Mouse (Mus musculus) right cerebral cortex, postnatal 4 days (tissue): ENCODE data around the gene Dpp4.

Experiments used
- DNase-seq: peaks from one replicate; pipeline ENCODE4 v3.0.0-alpha.2; 2022

Gene Dpp4

DNA sequence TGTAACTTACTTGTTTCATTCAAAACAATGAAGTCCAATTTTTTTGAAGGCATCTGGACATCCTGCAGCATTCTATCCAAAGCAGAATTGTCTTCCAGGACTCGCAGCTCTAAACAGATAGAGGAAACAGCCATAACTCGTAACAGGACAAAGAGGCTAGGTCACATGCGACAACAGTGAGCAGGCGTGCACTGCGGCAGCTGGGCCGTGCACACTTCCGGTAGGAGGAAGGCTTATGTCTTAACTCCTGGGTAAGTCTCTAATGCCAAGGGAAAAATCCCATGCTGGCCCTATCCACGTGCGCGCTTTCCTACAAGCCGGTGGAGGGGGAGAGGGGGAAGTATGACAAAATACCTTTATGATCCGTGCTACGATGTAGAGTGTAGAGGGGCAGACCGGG, 55.4 kb downstream of the Dpp4 start:
- no peak for DNase-seq

DNA sequence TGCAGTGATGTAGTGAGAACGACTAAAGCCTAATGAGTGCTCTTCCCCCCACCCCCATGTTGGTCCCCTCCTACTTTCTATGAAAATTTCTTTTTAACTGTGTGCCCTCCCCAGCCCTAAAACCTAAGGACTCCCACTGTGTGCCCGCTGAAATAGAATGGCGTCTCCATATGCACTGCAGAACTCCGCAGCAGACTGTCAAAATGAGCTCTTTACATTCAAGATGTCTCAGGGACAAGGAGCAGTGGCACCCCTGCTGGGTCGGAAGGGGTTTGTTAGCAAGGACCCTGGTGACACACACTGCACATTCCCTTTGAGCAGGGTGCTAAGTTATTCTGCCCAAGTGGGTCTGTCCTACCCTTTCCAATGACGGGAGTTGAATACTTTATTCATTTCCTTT, 56.3 kb downstream of the Dpp4 start:
- DNase-seq: no peak

DNA sequence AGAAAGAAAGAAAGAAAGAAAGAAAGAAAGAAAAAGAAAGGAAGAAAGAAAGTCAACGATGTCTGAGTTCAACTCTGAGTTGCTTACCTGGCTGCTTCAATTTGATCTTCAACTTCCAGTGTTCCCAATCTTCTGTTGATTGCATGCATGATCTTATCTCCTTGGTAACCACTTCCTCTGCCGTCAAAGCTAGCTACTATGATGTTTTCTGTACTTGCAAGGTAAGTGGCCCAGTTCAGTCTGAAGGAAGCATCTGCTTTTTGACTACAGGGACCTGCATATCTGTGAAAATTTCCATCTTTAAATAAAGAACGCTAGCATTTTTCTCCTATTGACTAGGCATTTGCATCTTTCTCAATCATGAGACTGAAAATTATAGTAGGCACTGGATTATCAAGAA, 60.0 kb downstream of the Dpp4 start:
- no peak for DNase-seq

DNA sequence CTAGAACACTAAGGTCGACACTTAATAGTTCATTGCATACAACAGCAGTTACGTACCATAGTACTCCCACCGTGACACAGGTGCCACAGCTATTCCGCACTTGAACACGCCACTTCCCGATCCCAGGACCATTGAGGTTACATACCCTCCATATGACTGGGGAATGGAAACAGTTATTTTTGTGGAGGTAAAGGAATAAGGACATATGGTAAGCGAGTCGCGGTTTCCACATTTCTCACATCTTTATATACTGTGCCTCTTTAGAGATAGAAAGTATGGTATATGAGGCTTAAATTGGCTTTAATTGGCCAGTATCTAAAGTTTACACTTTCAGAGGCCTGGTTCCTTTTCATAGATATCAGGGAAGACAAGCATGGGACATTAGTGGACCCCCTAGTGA, 64.3 kb downstream of the Dpp4 start:
- no peak for DNase-seq

DNA sequence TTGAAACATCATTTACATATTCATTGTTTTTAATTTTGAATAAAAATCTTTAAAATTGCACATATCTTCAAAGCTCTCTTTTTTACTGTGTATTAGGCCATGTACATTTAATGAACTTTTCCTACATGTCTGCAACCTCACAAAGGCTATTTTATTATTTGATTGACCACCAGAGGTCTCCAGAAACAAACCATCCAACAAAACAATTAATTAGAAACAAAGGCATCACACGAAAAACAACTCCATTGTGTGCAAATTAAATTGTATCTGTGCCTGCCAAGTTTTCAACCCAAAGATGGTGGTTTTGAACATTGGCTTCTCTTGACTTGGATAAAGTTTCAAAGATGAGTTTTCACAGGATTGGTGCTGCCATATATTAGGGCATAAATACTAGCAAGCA, 65.3 kb downstream of the Dpp4 start:
- no peak for DNase-seq

DNA sequence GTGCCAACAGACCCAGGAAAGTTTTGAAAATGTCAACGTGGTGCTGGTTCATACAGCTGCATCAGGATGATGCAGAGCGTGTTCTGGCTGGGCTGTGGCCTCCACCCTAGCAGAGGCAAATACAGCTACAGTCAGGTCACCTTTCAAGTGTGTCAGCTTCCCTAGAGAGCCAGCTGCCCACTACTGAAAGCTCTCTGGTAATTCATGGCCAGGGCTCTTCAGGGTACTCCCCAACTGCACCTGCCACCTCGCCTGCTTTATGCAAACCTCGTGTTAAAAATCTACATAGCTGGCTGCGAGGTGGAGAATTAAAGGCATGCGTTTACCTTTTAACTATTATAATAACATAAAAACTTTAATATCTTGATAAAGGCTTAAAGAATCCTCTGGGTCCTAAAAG, 67.7 kb downstream of the Dpp4 start:
- no peak for DNase-seq

DNA sequence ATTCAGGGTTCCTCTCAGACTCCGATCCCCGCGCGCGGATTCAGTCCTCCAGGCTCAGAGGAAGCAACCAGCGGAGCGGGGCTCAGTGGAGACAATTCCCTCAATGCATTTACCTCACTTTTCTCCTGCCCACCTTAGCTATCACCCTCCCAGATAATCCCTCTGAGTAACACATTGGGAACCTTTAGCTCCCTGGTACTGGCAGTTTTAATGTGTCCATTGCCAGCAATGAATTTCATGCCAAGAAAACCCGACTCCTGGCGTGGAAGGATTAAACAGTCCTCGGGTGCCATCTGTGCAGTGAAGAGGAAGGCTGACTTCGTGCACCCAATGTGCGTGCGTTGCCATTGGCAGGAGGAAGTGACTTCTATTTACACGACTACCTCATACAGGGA, 70.3 kb downstream of the Dpp4 start:
- DNase-seq: peak; percentile 53

DNA sequence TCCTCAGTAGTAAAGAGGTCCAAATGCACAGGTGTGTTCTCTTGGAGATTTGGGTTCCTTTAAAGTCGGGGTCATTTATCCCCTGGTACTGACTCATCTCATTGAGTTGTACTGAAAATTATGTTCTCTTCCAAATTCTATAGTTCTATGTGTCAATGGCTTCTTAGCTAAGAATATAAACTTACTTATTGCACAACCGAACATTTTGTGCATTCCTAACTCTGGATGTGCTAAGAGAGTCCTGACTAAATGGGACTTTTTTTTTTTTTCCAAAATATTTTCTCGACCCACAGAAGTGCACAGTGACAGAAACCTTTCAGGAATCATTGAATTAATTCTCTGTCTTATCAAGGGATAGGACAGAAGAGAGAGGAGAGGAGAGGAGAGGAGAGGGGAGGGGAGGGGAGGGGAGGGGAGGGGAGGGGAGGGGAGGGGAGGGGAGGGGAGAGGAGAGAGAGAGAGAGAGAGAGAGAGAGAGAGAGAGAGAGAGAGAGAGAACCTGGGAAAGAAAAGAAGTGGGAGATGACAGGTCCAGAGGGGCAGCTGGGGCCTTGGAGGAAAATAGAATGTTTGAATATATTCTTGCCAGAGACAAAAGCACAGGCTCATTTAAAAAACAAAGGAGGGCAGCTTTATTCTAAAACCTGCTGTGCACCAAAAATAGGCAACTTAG, 70.8 kb downstream of the Dpp4 start:
- DNase-seq: no peak

DNA sequence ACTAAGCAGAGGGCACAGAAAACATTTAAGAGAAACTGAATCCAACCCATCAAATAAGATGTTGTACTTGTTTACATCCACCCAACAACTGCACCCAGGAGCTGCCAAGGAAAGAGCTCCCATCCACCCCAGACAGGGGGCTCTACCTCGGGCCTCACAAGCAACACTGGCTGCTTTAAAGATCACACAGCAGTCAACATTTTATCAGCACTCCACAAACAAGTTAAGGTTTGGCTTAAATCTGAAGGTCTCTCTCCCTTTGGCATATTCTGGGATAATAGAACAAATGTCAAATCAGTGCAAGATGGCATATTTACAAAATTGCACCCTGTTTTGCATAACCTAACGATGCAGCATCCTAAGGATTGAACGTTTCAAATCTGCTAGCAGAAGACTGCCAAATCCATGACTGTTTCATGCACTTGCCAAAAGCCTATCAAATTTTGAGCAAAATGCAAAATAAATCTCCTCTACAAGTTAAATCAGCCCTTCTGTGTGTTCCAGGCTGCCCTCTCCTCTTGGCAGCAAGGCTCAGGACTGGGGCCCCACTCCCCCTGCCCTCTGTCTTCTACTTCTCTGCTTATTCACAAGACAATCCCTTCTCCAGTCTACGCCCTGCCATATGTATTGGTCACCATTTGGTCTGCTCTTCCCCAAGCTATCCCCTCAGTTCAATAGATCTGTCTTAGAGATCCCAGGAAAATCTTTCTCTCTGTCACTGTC, 72.6 kb downstream of the Dpp4 start:
- no peak for DNase-seq

DNA sequence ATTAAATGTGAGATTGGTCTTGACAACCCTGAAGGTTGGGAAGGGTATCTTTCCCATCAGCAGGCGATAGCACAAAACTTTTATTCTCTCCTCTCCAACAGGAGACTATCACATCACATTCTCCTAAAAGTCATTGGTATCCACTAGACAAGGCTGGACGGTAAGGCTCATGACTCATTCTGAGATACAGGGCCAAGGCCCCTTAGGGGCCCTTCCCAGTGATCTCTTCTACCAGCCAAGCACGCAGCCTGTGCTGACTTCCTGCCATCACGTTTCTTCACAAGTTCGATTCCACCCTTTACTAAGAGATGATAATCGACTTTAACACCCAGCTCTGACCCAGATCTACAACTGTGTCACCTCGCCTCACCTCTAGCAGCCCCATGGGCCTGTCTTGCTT, 74.9 kb downstream of the Dpp4 start:
- no peak for DNase-seq

DNA sequence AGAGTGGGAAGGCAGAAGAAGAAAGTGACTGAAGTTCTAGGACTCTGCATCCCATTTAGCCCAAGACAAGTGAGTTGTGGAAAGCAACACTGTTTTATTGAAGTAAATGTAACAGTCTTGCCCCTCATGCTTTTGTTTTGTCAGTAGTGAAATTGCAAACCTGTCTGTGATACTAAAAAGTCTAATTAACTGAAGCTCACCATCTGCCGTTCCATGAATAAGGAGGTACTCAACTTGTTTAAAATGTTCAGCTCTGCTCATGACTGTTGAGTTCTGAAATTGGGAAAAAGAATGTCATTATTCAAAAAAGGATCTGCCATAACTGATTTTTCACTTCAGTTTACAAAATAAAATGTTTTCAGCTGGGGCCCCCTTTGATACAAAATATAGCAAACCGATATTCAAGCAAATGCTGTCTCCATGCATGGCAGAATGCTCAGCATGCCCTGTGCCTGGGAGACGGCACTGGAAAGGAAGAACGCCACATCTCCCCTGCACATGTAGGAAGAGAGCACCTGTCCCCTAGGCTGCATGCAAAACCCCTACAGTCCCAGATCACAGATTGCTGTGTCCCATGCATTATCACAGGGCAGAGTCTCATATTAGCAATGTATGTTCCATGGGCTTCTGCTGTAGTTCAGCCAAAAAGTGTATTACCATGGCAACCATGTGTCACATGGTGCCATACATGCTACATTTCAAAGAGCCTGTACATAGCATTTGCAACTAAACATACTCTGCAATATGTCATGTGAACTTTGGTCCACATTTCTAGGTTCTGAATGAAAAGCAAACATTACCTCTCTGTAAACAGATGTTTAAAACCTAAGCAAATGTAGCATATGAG, 77.4 kb downstream of the Dpp4 start:
- DNase-seq: no peak

DNA sequence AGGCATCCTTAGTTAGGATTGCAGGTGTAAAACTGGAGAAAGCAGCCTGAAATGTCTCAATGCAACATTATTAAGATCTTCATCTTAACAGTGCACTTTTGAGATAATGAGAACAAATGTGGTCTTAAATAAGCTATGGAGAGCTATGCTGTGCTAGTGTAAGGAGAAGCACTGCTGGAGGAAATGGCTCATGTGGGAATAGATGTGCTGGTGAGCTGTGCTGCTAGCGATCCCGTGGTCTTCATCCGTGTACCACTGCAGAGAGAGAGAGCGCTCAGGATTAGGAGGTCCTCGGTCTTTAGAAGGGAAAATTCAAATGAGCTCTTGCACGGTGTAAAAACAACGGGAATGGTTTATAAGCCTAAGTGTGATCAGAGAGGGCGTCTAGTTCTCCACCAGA, 79.6 kb downstream of the Dpp4 start:
- DNase-seq: no peak

DNA sequence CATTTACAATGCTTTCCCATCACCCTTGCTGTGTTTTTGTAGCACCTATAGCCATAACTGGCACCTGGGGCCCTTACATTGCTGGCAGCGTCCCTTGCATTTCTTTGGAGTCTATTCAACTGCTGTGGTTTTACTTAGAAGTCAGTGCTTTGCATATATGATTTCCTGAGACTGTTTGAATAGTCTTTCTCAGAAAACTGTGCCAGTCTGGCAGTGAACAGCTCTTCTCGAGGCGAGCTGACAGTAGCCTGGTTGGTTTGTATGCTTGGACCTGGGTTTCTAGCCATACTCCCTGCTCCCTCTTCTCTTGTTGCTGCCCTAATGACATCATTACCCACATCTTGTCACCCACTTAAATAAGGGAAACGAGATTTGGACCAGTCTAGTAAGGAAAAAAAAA, 80.1 kb downstream of the Dpp4 start:
- DNase-seq: no peak

DNA sequence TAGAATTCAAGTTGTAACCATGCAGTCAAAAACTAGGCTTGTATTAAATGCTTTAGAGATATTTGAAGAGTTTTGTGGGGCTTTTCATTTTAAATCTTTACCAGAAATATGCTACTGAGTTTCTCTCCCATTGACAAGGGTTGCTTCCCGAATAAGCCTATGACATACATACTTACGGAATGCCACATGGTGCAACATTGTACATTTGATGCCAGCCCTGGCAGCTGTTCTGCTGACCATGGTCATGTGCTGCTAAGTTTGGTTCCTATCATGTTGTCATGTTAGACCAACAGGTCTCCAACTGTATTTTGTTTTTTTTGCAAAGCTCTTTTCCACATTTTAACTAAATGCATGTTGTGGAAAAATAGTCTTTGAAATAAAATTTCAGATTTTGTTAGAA, 86.6 kb downstream of the Dpp4 start:
- DNase-seq: no peak

DNA sequence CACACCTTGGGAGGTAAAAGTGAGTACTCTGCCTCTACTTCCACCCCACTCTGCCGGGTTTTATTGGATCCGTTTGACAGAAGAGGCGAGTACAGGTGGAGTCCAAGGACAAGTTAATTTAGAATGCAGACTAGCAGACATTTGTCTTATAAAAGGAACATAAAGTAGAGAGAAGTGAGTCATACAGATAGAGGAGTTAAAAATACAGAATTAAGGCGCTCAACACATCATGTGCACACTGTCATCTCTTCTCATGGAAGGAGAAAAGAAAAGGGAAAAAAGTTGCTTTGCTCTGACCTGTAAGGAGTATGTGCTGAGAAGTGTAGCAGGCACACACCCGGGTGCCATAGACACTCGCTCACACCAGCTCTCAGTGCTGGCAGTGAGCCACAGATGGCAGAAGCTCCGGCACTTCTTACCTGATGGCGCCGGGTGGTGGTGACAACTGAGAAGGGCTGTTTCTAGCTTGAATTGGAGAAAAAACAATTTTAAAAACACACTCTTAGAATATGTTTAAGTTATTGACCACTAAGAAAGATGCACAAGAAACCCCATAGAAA, 88.9 kb downstream of the Dpp4 start:
- DNase-seq: no peak

DNA sequence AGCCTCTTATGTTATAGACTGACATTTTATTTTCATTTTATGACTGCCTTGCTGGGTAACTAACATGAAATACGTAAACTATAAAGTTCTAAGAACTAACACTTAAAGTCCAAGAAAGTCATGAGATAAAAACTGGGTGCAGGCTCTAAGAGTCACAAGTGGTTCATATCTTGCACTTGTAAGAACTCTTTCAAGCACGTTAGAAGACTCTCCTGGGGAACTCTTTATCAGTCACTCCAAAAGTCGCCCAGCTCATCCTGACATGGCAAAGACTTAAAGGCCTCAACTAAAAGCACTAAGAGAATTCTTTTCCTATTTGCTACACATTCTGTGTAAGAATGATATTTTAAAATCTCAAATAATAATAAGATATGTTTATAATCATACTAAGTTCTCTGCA, 92.5 kb downstream of the Dpp4 start:
- DNase-seq: no peak

DNA sequence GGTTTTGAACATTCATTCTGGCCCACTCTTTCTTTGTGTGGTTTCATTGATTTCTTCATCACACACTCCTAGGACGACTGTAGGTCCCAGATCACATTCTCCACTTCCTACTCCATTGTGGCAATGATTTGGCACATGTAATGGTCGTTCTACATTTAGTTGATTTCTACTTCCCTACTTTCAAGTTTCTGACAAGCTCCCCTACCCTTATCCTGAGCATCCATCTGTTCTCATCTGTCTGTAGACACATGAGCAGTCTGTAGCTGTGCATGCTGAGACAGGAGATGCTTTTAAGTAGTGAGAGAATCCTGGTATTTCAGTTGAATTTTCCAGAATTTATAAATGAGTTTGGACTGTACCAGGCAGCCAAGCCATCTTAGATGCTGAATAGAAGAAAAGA, 95.1 kb downstream of the Dpp4 start:
- DNase-seq: no peak

DNA sequence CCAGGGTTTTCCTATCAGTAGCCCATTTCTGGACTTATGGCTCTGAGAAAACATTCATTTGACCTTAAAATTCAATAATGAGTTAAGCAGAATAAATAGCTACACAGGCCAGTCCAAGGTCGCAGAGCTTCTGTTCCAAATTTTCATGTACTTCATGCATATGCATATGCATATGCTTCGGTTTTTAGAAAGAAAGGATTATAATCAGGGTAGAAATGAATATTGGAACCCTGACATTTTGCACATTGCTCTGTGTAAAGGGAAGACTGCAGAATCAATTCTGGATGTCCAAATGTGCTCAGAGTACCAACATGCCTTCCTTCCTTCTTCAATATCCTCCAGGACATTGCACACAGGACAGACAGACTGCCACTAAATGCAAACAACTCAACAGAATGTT, 104.6 kb downstream of the Dpp4 start:
- DNase-seq: no peak

DNA sequence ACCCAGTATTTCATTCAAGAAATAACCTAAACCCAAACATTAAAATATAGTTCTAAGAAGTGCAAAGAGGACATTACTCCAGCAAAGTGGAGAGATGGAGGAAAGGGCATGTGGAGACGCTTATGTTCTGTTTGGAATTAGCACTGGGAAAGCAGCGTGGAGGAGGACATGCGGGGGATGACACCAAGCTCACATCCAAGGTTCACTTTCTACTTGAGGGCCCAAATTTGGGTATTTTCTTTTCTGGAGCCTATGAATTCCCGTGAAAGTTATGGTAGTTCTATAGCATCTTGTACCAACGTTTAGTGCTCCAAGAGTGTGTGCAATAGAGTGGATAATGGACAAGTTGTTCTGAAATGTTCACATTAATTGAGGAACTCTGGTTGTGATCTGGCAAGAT, 105.1 kb downstream of the Dpp4 start:
- DNase-seq: no peak

DNA sequence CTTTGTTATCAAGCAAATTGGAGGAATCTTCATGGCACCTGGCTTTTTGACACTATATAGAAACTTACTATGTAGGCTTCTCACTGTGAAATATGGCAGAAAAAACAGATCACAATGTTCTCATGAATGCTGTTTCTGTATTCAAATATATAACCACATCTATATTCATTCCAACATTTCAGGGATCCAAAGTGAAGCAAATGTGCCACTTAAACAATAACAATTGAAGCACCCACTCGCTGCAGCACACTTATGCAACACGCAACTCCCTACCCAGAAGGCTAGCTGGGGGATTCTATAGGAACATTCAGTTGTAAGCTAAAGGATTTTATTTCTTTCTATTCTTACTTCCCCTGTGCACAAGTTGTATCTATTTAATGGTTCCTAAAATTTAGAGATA, 110.3 kb downstream of the Dpp4 start:
- no peak for DNase-seq

DNA sequence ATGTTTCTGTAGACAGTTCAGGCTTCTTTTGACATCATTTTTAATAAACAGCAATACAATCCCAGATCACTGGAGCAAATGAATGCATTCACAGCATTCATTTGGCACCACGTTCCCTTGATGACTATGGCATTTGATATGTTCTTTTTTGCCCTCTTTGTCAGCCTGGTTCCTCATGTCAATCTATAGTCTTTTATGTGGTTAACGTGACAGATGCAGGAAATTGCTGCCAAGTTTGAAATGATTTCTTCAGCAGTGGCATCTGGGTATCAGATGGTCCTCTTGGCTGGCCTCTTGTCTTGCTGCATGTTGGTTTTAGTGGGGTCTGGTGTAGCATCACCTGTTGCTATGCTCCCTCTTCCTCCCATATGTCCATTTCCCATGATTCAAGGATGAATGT, 118.2 kb downstream of the Dpp4 start:
- DNase-seq: no peak

DNA sequence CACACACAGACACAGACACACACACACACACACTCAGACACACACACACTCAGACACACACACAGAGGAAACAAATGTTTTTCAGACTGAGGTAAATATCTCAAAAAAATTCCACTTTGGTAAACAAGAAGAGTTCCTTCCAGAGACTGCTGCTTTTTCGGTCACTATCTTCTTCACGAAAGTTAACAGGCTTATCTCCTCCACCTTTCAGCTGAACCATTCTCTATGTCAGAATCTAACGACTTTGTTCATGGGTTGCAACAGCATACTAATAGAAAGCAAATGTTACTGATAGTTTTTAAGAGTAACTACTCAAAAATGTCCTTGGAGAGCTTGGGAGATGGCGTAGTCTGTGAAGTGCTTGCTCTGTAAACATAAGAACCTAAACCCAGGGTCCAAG, 124.5 kb downstream of the Dpp4 start:
- DNase-seq: no peak

DNA sequence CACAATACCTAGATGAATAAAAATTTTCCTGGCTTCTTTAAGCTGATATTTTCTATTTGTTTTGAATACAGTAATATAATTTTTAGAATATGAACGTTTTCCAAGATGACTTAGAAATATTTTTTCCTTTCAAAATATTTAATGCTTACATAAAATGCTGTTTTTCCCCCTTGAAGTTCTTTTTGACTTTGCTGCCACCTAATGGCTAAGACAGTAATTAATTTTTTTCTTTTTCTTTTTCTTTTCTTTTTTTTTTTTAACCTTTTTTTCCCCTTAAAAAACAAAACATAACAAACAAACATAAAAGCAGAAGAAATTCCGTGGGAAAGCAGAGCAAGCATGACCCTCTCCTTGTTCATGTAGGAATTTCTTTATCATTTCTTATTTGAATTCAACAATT, 126.2 kb downstream of the Dpp4 start:
- no peak for DNase-seq

DNA sequence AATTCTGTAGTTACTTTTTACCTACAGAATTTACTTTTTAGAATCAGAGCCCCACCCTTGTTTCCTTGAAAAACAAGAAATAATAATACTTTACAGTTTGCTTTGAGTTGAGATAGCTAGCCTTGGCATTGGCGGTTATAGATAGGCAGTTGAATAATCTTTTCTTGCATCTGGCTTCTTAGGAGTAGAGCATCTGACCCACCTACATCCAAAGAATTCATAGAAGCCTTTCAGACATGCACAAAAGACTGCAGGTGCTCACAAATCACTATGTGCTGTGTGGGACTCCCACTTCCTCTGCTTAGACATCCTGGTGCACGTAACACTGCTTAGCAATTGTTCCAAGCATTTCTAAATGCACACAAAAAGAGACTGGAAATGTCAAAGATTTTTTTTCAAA, 127.0 kb downstream of the Dpp4 start:
- no peak for DNase-seq
